Mouse (Mus musculus) lung, embryonic 16.5 days (tissue): Measurements from ENCODE around the gene Hnrnpul1. TPM values are rescaled to one million over a fixed set of nuclear protein-coding genes. Genes with fewer than 3 reads are reported as not detected.

Source experiments
- ATAC-seq: fragments of 200-750 bp; cut with Nextera tagmentation; 2 replicates; pipeline ENCODE4 v1.8.0; 2017; ENCODE audit warnings: low read depth, mild to moderate bottlenecking, moderate library complexity
- H3K27ac ChIP-seq: fragments of 300-500 bp; sonication (generic); 2 replicates; pipeline ENCODE4 v1.5.1; 2014; ENCODE audit warnings: mild to moderate bottlenecking, control low read depth, low read length
- H3K27me3 ChIP-seq: fragments of 300-500 bp; sonication (generic); 2 replicates; pipeline ENCODE4 v1.6.1; 2014; ENCODE audit warnings: low read depth, low read length, mixed read lengths; ENCODE audit not compliant: control insufficient read depth, insufficient read depth
- H3K36me3 ChIP-seq: fragments of 300-500 bp; sonication (generic); 2 replicates; pipeline ENCODE4 v1.6.1; 2014; ENCODE audit warnings: low read length; ENCODE audit not compliant: control insufficient read depth, insufficient read depth
- H3K4me1 ChIP-seq: fragments of 300-500 bp; sonication (generic); replicated peaks from 2 replicates; pipeline ENCODE4 v1.6.1; 2014; ENCODE audit warnings: low read length, mixed read lengths; ENCODE audit not compliant: control insufficient read depth, insufficient read depth
- H3K4me2 ChIP-seq: fragments of 300-500 bp; sonication (generic); 2 replicates; pipeline ENCODE4 v1.6.1; 2014; ENCODE audit warnings: low read depth, low read length, control low read depth
- H3K4me3 ChIP-seq: fragments of 300-500 bp; sonication (generic); 2 replicates; pipeline ENCODE4 v1.5.1; 2014; ENCODE audit warnings: mild to moderate bottlenecking, low read length, control low read depth
- H3K9ac ChIP-seq: fragments of 300-500 bp; sonication (generic); 2 replicates; pipeline ENCODE4 v1.6.1; 2014; ENCODE audit warnings: low read length, control low read depth
- H3K9me3 ChIP-seq: fragments of 300-500 bp; sonication (generic); 2 replicates; pipeline ENCODE4 v1.6.1; 2016; ENCODE audit warnings: low read length; ENCODE audit not compliant: control insufficient read depth
- WGBS: fragments of 180-500 bp; shearing (Covaris S2); extraction: QIAGEN DNeasy Blood & Tissue Kit; methylation state at CpG from one replicate; pipeline ENCODE4 v1.1.7; 2014; 5-methylcytosine and 5-hydroxymethylcytosine counted together
- polyA plus RNA-seq: library from polyadenylated mRNA; unstranded; fragments of >200 nt; fragmentation: Nextera tagmentation; extraction: Ambion mirVana; gene quantifications from 2 replicates; pipeline ENCODE4 v1.2.1, GENCODE M21; 2015

The Hnrnpul1 gene
- polyA plus RNA-seq, 1 experiment from 2014 or later = 55.8 TPM

DNA sequence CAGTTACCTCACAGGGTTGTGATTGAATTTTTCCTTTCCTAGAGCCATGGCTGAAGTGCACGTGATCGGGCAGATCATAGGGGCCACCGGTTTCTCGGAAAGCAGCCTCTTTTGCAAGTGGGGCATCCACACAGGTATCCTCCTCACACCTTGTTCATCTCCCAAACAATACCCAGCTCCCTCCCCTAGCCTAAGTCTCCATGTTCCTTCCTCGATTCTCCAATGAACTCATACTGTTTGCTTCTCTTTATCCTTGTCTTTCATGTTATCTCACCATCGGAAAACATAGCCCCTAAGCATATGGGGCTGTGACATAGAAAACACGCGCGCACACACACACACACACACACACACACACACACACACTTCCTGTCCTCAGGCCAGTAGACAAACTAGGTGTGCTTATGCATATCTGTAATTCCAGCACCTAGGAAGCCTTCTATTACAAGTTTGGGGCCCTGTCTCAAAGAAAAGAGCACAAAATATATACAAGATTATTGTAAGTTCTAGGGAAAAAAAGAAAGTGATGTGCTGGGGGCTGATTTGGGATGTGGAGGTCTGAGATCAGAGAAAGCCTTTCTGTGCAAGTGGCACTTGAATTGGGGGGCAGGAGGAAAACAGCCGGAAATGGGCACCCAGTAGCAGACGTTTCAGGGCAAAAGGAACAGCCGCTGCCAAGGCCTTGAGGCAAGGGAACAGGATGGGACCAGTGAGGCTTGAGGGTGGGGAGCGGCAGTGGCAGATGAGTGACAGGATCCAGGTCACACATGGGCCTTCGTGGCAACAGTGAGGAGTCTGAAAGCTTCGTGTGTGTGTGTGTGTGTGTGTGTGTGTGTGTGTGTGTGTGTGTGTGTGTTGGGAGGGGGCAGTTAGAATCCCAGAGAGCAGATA, 73.0 kb downstream of the Hnrnpul1 start:
- WGBS = 52% methylated on average over 15 of the region's 15 CpGs
- Histone ChIP-seq H3K4me1 (peaks cover 21% of the 10 kb centered on the region), H3K27me3 (no peaks in the 10 kb centered on the region), H3K4me3 (peak overlapping the region; percentile 69), H3K9ac (no peak overlapping the region), H3K9me3 (no peaks in the 10 kb centered on the region), H3K27ac (no peak overlapping the region), H3K36me3 (no peaks in the 10 kb centered on the region), H3K4me2 (peak overlapping the region; percentile 57)
- no peak for ATAC-seq

- peak within 1 kb of the TSS; percentile 69 for H3K9ac ChIP-seq
- no peaks in the 10 kb centered on the region for H3K27me3 ChIP-seq
- H3K9me3 ChIP-seq = no peaks in the 10 kb centered on the region
- peak within 1 kb of the TSS; percentile 69 for H3K4me3 ChIP-seq
- peak within 1 kb of the TSS; percentile 57 for H3K4me2 ChIP-seq
- no peaks in the 10 kb centered on the region for H3K36me3 ChIP-seq
- peak within 1 kb of the TSS; percentile 91 for H3K27ac ChIP-seq
- H3K4me1 ChIP-seq = peaks cover 20% of the 10 kb centered on the region
- WGBS = under 1% methylated on average over 46 of the region's 46 CpGs
- ATAC-seq = peak; percentile 96
Observed at GRCm38 (mm10) chr7:25680514-25681258, 73.9 kb downstream of the Hnrnpul1 start, which contains the start of gene B9d2. B9d2 (plus strand) TSS chr7:25680780.

DNA sequence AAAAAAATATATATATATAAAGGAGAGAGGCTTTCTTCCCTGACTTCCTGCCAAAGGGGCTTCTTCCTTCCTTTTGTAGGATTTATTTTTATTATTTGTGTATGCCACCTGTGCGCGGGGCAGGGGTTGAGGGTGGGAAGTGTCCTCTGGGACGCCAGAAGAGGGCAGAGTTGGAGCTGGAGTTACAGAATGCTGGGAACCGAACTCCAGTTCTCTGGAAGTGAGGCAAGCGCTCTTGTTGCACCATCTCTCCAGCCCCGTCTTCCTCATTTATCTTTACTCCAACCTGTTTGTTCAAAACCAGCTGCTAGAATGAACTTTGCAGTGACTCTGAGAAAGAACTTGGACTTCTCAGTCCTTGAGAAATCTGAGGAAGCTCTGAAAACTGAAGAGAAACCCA, 74.6 kb downstream of the Hnrnpul1 start:
- Histone ChIP-seq H3K4me3 (peak overlapping the region; percentile 69), H3K9ac (peak overlapping the region; percentile 23), H3K4me2 (peak overlapping the region; percentile 57), H3K36me3 (no peaks in the 10 kb centered on the region), H3K9me3 (no peaks in the 10 kb centered on the region), H3K4me1 (peaks cover 21% of the 10 kb centered on the region), H3K27me3 (peaks cover 4% of the 10 kb centered on the region), H3K27ac (peak overlapping the region; percentile 55; the same call in 1 of the 2 replicates)
- ATAC-seq = no peak
- 3% methylated on average over 6 of the region's 6 CpGs for WGBS

DNA sequence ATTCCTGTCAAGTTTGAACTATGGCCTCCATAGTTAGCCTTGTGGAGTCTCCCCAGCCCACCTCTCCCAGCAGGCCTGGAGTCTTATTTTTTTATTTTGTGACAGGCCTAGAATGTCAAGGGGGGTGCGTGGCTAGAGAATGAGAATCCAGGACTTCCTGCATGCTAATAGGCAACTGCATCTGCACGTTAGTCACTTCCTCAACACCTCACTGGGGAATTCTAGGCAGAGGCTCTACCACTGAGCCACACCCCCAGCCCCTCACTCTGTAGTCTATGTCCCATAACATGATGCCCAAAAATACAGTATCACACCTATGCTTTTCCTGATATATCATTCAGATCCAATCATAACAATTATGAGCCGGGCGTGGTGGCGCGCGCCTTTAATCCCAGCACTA, 77.5 kb downstream of the Hnrnpul1 start:
- no peak for ATAC-seq
- H3K4me3 ChIP-seq = no peak overlapping the region
- no peaks in the 10 kb centered on the region for H3K9me3 ChIP-seq
- H3K27me3 ChIP-seq = peaks cover 21% of the 10 kb centered on the region
- H3K36me3 ChIP-seq = no peaks in the 10 kb centered on the region
- WGBS = 88% methylated on average over 7 of the region's 7 CpGs
- no peak overlapping the region for H3K9ac ChIP-seq
- peaks cover 22% of the 10 kb centered on the region for H3K4me1 ChIP-seq
- H3K4me2 ChIP-seq = no peak overlapping the region
- H3K27ac ChIP-seq = peak overlapping the region; percentile 36

GRCm38 (mm10) chr7:25676085-25676781, 78.3 kb downstream of the Hnrnpul1 start:
- WGBS = 25% methylated on average over 15 of the region's 15 CpGs
- H3K4me3 ChIP-seq = no peak overlapping the region
- ATAC-seq = peak; percentile 41
- H3K36me3 ChIP-seq = no peaks in the 10 kb centered on the region
- peak overlapping the region; percentile 36 for H3K27ac ChIP-seq
- H3K4me2 ChIP-seq = 0 out of 2 replicates have a peak overlapping the region, but pooled peaks have one; percentile 0
- H3K27me3 ChIP-seq = peaks cover 21% of the 10 kb centered on the region
- H3K9ac ChIP-seq = no peak overlapping the region
- no peaks in the 10 kb centered on the region for H3K9me3 ChIP-seq
- H3K4me1 ChIP-seq = peaks cover 23% of the 10 kb centered on the region

DNA sequence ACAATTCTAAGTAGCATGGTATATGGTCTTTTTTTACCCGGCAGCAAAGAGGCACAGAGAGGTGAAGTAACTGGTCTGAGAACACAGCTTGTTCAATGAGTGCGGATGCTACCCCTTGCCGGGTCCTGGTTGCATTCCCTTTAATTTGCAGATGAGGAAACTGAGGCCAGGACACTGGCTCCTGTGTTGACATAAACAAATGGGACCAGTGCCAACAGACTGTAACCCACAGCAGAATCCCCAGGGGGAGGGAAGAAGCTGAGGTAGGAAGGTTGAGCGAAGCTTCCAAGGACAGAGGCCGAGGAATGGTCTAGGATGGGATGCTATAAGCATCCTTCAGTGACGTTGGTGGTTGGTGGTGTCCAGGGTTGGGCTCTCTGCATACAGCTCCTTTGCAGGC, 79.2 kb downstream of the Hnrnpul1 start:
- H3K27me3 ChIP-seq = peaks cover 21% of the 10 kb centered on the region
- no peaks in the 10 kb centered on the region for H3K36me3 ChIP-seq
- 48% methylated on average over 6 of the region's 6 CpGs for WGBS
- H3K4me3 ChIP-seq = no peak overlapping the region
- H3K4me1 ChIP-seq = peaks cover 25% of the 10 kb centered on the region
- no peak for ATAC-seq
- H3K9ac ChIP-seq = no peak overlapping the region
- no peak overlapping the region for H3K4me2 ChIP-seq
- H3K27ac ChIP-seq = no peak overlapping the region
- H3K9me3 ChIP-seq = no peaks in the 10 kb centered on the region

DNA sequence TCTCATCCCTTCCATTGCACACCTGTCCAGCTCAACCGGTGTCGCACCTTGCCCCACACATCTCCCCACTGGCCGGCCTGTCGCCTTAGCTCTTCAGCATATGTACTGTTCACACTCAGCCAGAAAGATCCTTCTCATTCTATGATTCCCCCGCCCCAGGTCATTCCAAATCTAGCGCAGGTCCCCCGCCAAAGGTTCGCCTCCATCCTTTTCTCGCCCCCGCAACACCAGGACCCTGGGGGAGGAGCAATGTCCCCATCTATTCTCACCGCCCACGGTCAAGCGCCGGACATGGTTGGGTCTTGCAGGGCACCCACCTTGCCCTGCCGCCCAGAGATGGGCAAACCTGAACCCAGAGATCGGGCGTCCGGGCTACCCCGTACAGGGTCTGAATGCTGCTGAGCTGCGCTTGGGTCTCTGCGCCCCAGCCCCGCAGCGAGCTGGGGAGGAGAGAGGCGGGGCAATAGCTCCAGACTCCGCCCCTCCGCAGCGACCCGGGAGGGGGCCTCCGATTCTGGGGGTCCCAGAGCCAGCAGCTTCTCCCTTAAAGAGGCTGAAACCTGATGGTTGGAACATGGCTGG, 79.7 kb downstream of the Hnrnpul1 start, which contains the start of gene Tmem91:
Gene Tmem91 (minus strand): TSS at position 448 of the 582 bp plus-strand sequence.
- Histone ChIP-seq H3K4me2 (peak within 1 kb of the TSS; percentile 60), H3K9ac (peak within 1 kb of the TSS; percentile 48), H3K36me3 (no peaks in the 10 kb centered on the region), H3K27ac (no peak within 1 kb of the TSS), H3K4me3 (peak within 1 kb of the TSS; percentile 39), H3K4me1 (peaks cover 20% of the 10 kb centered on the region), H3K27me3 (peaks cover 21% of the 10 kb centered on the region), H3K9me3 (no peaks in the 10 kb centered on the region)
- ATAC-seq = no peak; the same call in 1 of the 2 replicates
- 2% methylated on average over 29 of the region's 29 CpGs for WGBS

- Histone ChIP-seq H3K9ac (no peak overlapping the region; the same call in 1 of the 2 replicates), H3K4me2 (peak overlapping the region; percentile 60), H3K4me1 (peaks cover 19% of the 10 kb centered on the region), H3K36me3 (no peaks in the 10 kb centered on the region), H3K4me3 (peak overlapping the region; percentile 39), H3K9me3 (no peaks in the 10 kb centered on the region), H3K27me3 (peaks cover 21% of the 10 kb centered on the region), H3K27ac (no peak overlapping the region)
- ATAC-seq = no peak
- WGBS = 23% methylated on average over 9 of the region's 9 CpGs
Observed at GRCm38 (mm10) chr7:25674297-25674696, 80.3 kb downstream of the Hnrnpul1 start.
